Mouse (Mus musculus) T-helper 17 cell (primary cell): Measurements from ENCODE around the gene Ablim2.

Experiments used
- in situ Hi-C, 2 experiments: fragments of 300-600 bp; cut with MboI, MseI; formaldehyde crosslinking; loops; 1 replicate in 1 of 2; 2 replicates in 1 of 2; pipeline ENCODE4 v1.15.1; 2025; ENCODE audit warnings: high pct_unique_total_duplicates in 2 of 2

The Ablim2 gene

GRCm38 (mm10) chr5:35869973-35870372 is 112.3 kb downstream of the Ablim2 start:
- in situ Hi-C loops: loop anchor here (10.0 to 25.0 kb wide), 2 partner anchors 108 to 265 kb away; partner anchors contain the start of gene Ablim2 (in 1 of the 2)

- in situ Hi-C loops: loop anchor here in 1 of 2 experiments (25.0 kb wide), 1 partner anchor 108 kb away; the partner anchor contains the start of gene Ablim2
Observed at GRCm38 (mm10) chr5:35870408-35871012, 112.8 kb downstream of the Ablim2 start.

- in situ Hi-C loops: loop anchor here in 1 of 2 experiments (25.0 kb wide), 1 partner anchor 111 kb away; the partner anchor contains the start of gene Ablim2
Observed at GRCm38 (mm10) chr5:35873382-35873781, 115.7 kb downstream of the Ablim2 start.

GRCm38 (mm10) chr5:35876236-35876635 is 118.6 kb downstream of the Ablim2 start:
- in situ Hi-C loops: loop anchor here in 1 of 2 experiments (5.0 kb wide), 1 partner anchor 96 kb away; no protein-coding TSS in a partner anchor

GRCm38 (mm10) chr5:35879199-35879598 is 121.5 kb downstream of the Ablim2 start:
- in situ Hi-C loops: loop anchor here in 1 of 2 experiments (5.0 kb wide), 1 partner anchor 93 kb away; no protein-coding TSS in a partner anchor

- in situ Hi-C loops: no loop called here
Observed at GRCm38 (mm10) chr5:35882391-35882790, 124.7 kb downstream of the Ablim2 start.

GRCm38 (mm10) chr5:35884262-35884661 is 126.6 kb downstream of the Ablim2 start:
- in situ Hi-C loops: no loop called here

GRCm38 (mm10) chr5:35884689-35885088 is 127.0 kb downstream of the Ablim2 start:
- in situ Hi-C loops: loop anchor here in 1 of 2 experiments (5.0 kb wide), 1 partner anchor 83 kb away; no protein-coding TSS in a partner anchor

- in situ Hi-C loops: loop anchor here in 1 of 2 experiments (5.0 kb wide), 1 partner anchor 78 kb away; no protein-coding TSS in a partner anchor
Observed at GRCm38 (mm10) chr5:35888959-35889358, 131.3 kb downstream of the Ablim2 start.

GRCm38 (mm10) chr5:35889641-35890040 is 132.0 kb downstream of the Ablim2 start:
- in situ Hi-C loops: loop anchor here in 1 of 2 experiments (5.0 kb wide), 1 partner anchor 78 kb away; no protein-coding TSS in a partner anchor

- in situ Hi-C loops: no loop called here
Observed at GRCm38 (mm10) chr5:35890985-35891730, 133.5 kb downstream of the Ablim2 start.

GRCm38 (mm10) chr5:35892363-35892762 is 134.7 kb downstream of the Ablim2 start:
- in situ Hi-C loops: no loop called here

- in situ Hi-C loops: no loop called here
Observed at GRCm38 (mm10) chr5:35893093-35893804, 135.6 kb downstream of the Ablim2 start, which contains the start of gene Afap1. Gene Afap1 (plus strand): TSS chr5:35893319.

GRCm38 (mm10) chr5:35893805-35894260 is 136.2 kb downstream of the Ablim2 start:
- in situ Hi-C loops: no loop called here

- in situ Hi-C loops: no loop called here
Observed at GRCm38 (mm10) chr5:35894295-35895047, 136.8 kb downstream of the Ablim2 start.

- in situ Hi-C loops: no loop called here
Observed at GRCm38 (mm10) chr5:35895926-35896325, 138.2 kb downstream of the Ablim2 start.

GRCm38 (mm10) chr5:35896556-35896955 is 138.9 kb downstream of the Ablim2 start:
- in situ Hi-C loops: no loop called here

- in situ Hi-C loops: no loop called here
Observed at GRCm38 (mm10) chr5:35897147-35897546, 139.5 kb downstream of the Ablim2 start.

- in situ Hi-C loops: no loop called here
Observed at GRCm38 (mm10) chr5:35898114-35898513, 140.4 kb downstream of the Ablim2 start.

GRCm38 (mm10) chr5:35898994-35899393 is 141.3 kb downstream of the Ablim2 start:
- in situ Hi-C loops: no loop called here
